Mouse (Mus musculus): ENCODE measurements around the gene Arhgap22. TPM values are rescaled to one million over a fixed set of nuclear protein-coding genes. Genes with fewer than 3 reads are reported as not detected.

The Arhgap22 gene
- polyA plus RNA-seq, 1 experiment: 230 TPM

DNA sequence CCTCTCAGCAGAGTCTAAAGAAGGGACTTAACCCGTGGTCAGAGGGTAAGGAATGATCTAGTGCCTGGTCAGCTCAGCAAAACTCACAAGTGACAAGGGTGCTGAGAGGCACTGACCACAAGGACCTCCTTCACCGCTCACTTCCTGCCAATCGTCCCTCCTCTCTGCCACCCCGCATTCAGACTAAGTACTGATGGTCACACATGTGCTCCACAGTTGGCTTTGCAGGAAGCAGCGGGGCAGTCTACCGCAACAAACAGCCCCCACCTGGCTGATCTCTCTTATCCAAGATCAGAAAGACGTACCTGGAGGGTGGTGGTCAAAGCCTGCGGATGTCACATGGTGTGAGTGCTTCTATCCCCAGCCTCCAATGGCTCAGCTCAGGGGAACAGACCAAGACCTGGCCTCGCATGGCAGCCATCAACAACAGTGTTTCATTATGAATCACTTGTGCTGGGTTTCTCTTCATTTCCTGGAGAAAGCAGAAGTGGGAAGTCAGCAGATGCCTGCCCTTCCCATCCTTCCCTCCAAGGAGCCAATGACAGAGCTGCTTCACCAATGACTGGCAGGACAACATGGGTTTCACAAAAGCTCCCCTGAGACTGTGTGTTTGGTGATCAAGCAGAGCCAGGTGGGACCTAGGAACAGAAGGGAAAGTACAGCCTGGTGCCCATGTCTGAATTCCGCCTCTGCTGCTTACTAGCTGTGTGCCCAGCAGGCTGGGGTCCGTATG is 28.6 kb upstream of the Arhgap22 start, which contains the start of gene Wdfy4:
Gene Wdfy4, minus strand, starts transcription at position 441 of the 733 bp plus-strand sequence.
- Histone ChIP-seq H3K79me3 (ENCODE audit: low read depth) (no peaks in the 10 kb centered on the region), H3K79me2 (ENCODE audit: control insufficient read depth, insufficient read depth) (no peaks in the 10 kb centered on the region), H3K27me3 (ENCODE audit: control insufficient read depth, insufficient read depth, insufficient read length) (peaks cover 36% of the 10 kb centered on the region), H3K4me3 (ENCODE audit: insufficient read depth, poor library complexity, severe bottlenecking) (no peak within 1 kb of the TSS), H3K36me3 (ENCODE audit: control insufficient read depth, insufficient read depth) (no peaks in the 10 kb centered on the region), H3ac (ENCODE audit: control insufficient read depth, insufficient read length, low read depth) (no peak within 1 kb of the TSS)
- TF ChIP-seq CTCF (IDR thresholded peaks at IDR 0.05; ENCODE audit: control insufficient read depth, insufficient read depth, insufficient read length) (no peak), USF1 (IDR thresholded peaks at IDR 0.05; ENCODE audit: low read depth) (no peak), CEBPB (IDR thresholded peaks at IDR 0.05; ENCODE audit: low read depth) (no peak), MYOG (IDR thresholded peaks at IDR 0.05; ENCODE audit: control insufficient read depth, extremely low read depth, insufficient read length) (no peak), MAX (IDR thresholded peaks at IDR 0.05) (no peak), FOSL1 (IDR thresholded peaks at IDR 0.05; ENCODE audit: insufficient read depth, low read length, poor library complexity, severe bottlenecking) (no peak)

DNA sequence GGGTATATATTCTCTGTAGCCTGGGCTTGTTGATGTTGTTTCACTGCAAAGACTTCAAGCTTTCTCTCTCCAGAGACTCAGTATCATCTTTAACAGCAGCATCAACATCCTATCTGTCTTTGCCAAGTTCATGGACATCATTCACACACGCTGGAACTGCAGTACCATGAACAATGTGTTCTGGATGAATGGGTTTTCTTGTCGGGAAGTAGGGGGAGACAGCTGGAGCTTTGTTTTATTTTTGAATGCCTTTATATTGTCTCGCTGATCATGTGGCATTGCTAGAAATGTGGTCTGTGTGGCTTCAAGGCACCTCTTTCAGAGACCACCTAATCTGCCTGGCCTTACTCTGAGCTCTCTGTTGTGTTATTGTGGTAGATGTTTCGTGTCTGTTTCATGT is 26.6 kb upstream of the Arhgap22 start:
- H3ac ChIP-seq (ENCODE audit: control insufficient read depth, insufficient read length, low read depth): no peak overlapping the region
- H3K27me3 ChIP-seq (ENCODE audit: control insufficient read depth, insufficient read depth, insufficient read length): peaks cover 42% of the 10 kb centered on the region
- TF ChIP-seq MAX (IDR thresholded peaks at IDR 0.05) (no peak), MYOD1 (IDR thresholded peaks at IDR 0.05; ENCODE audit: control insufficient read depth, insufficient read length, low read depth) (no peak), USF1 (IDR thresholded peaks at IDR 0.05; ENCODE audit: low read depth) (no peak), MYOG (IDR thresholded peaks at IDR 0.05; ENCODE audit: control insufficient read depth, extremely low read depth, insufficient read length) (no peak), CTCF (IDR thresholded peaks at IDR 0.05; ENCODE audit: control insufficient read depth, insufficient read depth, insufficient read length) (no peak), FOSL1 (IDR thresholded peaks at IDR 0.05; ENCODE audit: insufficient read depth, low read length, poor library complexity, severe bottlenecking) (no peak), CEBPB (IDR thresholded peaks at IDR 0.05; ENCODE audit: low read depth) (no peak)
- H3K79me3 ChIP-seq (ENCODE audit: low read depth): no peaks in the 10 kb centered on the region
- H3K4me3 ChIP-seq (ENCODE audit: insufficient read depth, poor library complexity, severe bottlenecking): no peak overlapping the region
- no peaks in the 10 kb centered on the region for H3K79me2 ChIP-seq (ENCODE audit: control insufficient read depth, insufficient read depth)
- no peaks in the 10 kb centered on the region for H3K36me3 ChIP-seq (ENCODE audit: control insufficient read depth, insufficient read depth)

DNA sequence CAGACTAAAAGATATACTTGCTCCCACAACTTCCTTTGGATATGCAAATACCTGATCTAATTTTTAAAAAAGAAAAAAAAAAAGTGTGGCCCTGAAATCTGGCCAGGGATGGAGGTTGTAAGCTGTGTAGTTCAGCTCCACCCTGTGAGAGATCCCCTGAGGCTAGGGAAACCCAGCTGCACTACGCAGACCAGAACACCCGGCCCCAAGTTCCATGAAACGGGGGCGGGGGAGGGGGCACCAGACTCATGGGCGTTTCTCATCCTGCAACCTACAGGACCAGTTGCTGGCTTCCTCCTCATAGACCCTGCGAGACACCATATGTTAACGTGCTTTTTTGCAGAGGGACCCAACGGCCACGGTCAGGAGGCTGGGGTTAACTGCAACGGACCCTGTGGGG is 24.6 kb upstream of the Arhgap22 start:
- Histone ChIP-seq H3K4me3 (ENCODE audit: insufficient read depth, poor library complexity, severe bottlenecking) (no peak overlapping the region), H3K27me3 (ENCODE audit: control insufficient read depth, insufficient read depth, insufficient read length) (peaks cover 44% of the 10 kb centered on the region), H3K79me2 (ENCODE audit: control insufficient read depth, insufficient read depth) (no peaks in the 10 kb centered on the region), H3ac (ENCODE audit: control insufficient read depth, insufficient read length, low read depth) (no peak overlapping the region), H3K79me3 (ENCODE audit: low read depth) (no peaks in the 10 kb centered on the region), H3K36me3 (ENCODE audit: control insufficient read depth, insufficient read depth) (no peaks in the 10 kb centered on the region)
- TF ChIP-seq MYOG (IDR thresholded peaks at IDR 0.05; ENCODE audit: control insufficient read depth, extremely low read depth, insufficient read length) (no peak), CEBPB (IDR thresholded peaks at IDR 0.05; ENCODE audit: low read depth) (no peak), USF1 (IDR thresholded peaks at IDR 0.05; ENCODE audit: low read depth) (no peak), MAX (IDR thresholded peaks at IDR 0.05) (no peak), MYOD1 (IDR thresholded peaks at IDR 0.05; ENCODE audit: control insufficient read depth, insufficient read length, low read depth) (no peak), CTCF (IDR thresholded peaks at IDR 0.05; ENCODE audit: control insufficient read depth, insufficient read depth, insufficient read length) (no peak), FOSL1 (IDR thresholded peaks at IDR 0.05; ENCODE audit: insufficient read depth, low read length, poor library complexity, severe bottlenecking) (no peak)

- Histone ChIP-seq H3ac (ENCODE audit: control insufficient read depth, insufficient read length, low read depth) (no peak overlapping the region), H3K79me2 (ENCODE audit: control insufficient read depth, insufficient read depth) (no peaks in the 10 kb centered on the region), H3K27me3 (ENCODE audit: control insufficient read depth, insufficient read depth, insufficient read length) (peaks cover 41% of the 10 kb centered on the region), H3K36me3 (ENCODE audit: control insufficient read depth, insufficient read depth) (no peaks in the 10 kb centered on the region), H3K79me3 (ENCODE audit: low read depth) (no peaks in the 10 kb centered on the region), H3K4me3 (ENCODE audit: insufficient read depth, poor library complexity, severe bottlenecking) (no peak overlapping the region)
- TF ChIP-seq MYOG (IDR thresholded peaks at IDR 0.05; ENCODE audit: control insufficient read depth, extremely low read depth, insufficient read length) (no peak), MAX (IDR thresholded peaks at IDR 0.05) (no peak)
Measured at GRCm38 (mm10) chr14:33189849-33190423, 23.9 kb upstream of the Arhgap22 start.

- Histone ChIP-seq H3K79me3 (ENCODE audit: low read depth) (no peaks in the 10 kb centered on the region), H3ac (ENCODE audit: control insufficient read depth, insufficient read length, low read depth) (no peak overlapping the region), H3K36me3 (ENCODE audit: control insufficient read depth, insufficient read depth) (no peaks in the 10 kb centered on the region), H3K4me3 (ENCODE audit: insufficient read depth, poor library complexity, severe bottlenecking) (no peak overlapping the region), H3K79me2 (ENCODE audit: control insufficient read depth, insufficient read depth) (no peaks in the 10 kb centered on the region), H3K27me3 (ENCODE audit: control insufficient read depth, insufficient read depth, insufficient read length) (peaks cover 34% of the 10 kb centered on the region)
- TF ChIP-seq MYOD1 (IDR thresholded peaks at IDR 0.05; ENCODE audit: control insufficient read depth, insufficient read length, low read depth): no peak
- no peak for TF ChIP-seq MYOG (IDR thresholded peaks at IDR 0.05; ENCODE audit: control insufficient read depth, extremely low read depth, insufficient read length)
- TF ChIP-seq CEBPB (IDR thresholded peaks at IDR 0.05; ENCODE audit: low read depth): no peak
- no peak for TF ChIP-seq MAX (IDR thresholded peaks at IDR 0.05)
- TF ChIP-seq USF1 (IDR thresholded peaks at IDR 0.05; ENCODE audit: low read depth): no peak
- TF ChIP-seq CTCF (IDR thresholded peaks at IDR 0.05; ENCODE audit: control insufficient read depth, insufficient read depth, insufficient read length): no peak
- no peak for TF ChIP-seq FOSL1 (IDR thresholded peaks at IDR 0.05; ENCODE audit: insufficient read depth, low read length, poor library complexity, severe bottlenecking)
Measured at GRCm38 (mm10) chr14:33190646-33191045, 23.2 kb upstream of the Arhgap22 start.
